Mouse (Mus musculus) stomach, embryonic 16.5 days (tissue): Measurements from ENCODE around the gene Znrd1. TPM values are rescaled to one million over a fixed set of nuclear protein-coding genes. Genes with fewer than 3 reads are reported as not detected.

ENCODE experiments used
- ATAC-seq: fragments of 200-750 bp; cut with Nextera tagmentation; 2 replicates; pipeline ENCODE4 v1.8.0; 2017; ENCODE audit warnings: moderate number of reproducible peaks, moderate TSS enrichment; ENCODE audit not compliant: insufficient read depth, low FRiP score
- H3K27ac ChIP-seq: fragments of 300-500 bp; sonication (generic); 2 replicates; pipeline ENCODE4 v1.5.1; 2014; ENCODE audit warnings: low read length
- H3K27me3 ChIP-seq: fragments of 300-500 bp; sonication (generic); 2 replicates; pipeline ENCODE4 v1.6.1; 2014; ENCODE audit warnings: low read length, control low read depth, mixed read lengths; ENCODE audit not compliant: control insufficient read depth, insufficient read depth
- H3K36me3 ChIP-seq: fragments of 300-500 bp; sonication (generic); 2 replicates; pipeline ENCODE4 v1.6.1; 2014; ENCODE audit warnings: low read length; ENCODE audit not compliant: control insufficient read depth, insufficient read depth
- H3K4me1 ChIP-seq: fragments of 300-500 bp; sonication (generic); 2 replicates; pipeline ENCODE4 v1.6.1; 2014; ENCODE audit warnings: low read length, control low read depth, mixed read lengths; ENCODE audit not compliant: control insufficient read depth, insufficient read depth
- H3K4me2 ChIP-seq: fragments of 300-500 bp; sonication (generic); 2 replicates; pipeline ENCODE4 v1.6.1; 2014; ENCODE audit warnings: low read depth, low read length, mixed read lengths
- H3K4me3 ChIP-seq: fragments of 300-500 bp; sonication (generic); replicated peaks from 2 replicates; pipeline ENCODE4 v1.5.1; 2014; ENCODE audit warnings: mild to moderate bottlenecking, low read length
- H3K9ac ChIP-seq: fragments of 300-500 bp; sonication (generic); 2 replicates; pipeline ENCODE4 v1.6.1; 2014; ENCODE audit warnings: low read length
- H3K9me3 ChIP-seq: fragments of 300-500 bp; sonication (generic); replicated peaks from 2 replicates; pipeline ENCODE4 v1.6.1; 2016; ENCODE audit warnings: low read length, control low read depth; ENCODE audit not compliant: control insufficient read depth
- WGBS: fragments of 180-500 bp; shearing (Covaris S2); extraction: QIAGEN DNeasy Blood & Tissue Kit; methylation state at CpG from one replicate; pipeline ENCODE4 v1.1.7; 2014; 5-methylcytosine and 5-hydroxymethylcytosine counted together
- polyA plus RNA-seq: library from polyadenylated mRNA; unstranded; fragments of >200 nt; fragmentation: Nextera tagmentation; extraction: Ambion mirVana; gene quantifications from 2 replicates; pipeline ENCODE4 v1.2.1, GENCODE M21; 2015

The Znrd1 gene
- polyA plus RNA-seq, 1 experiment from 2014 or later = 79.7 TPM

DNA sequence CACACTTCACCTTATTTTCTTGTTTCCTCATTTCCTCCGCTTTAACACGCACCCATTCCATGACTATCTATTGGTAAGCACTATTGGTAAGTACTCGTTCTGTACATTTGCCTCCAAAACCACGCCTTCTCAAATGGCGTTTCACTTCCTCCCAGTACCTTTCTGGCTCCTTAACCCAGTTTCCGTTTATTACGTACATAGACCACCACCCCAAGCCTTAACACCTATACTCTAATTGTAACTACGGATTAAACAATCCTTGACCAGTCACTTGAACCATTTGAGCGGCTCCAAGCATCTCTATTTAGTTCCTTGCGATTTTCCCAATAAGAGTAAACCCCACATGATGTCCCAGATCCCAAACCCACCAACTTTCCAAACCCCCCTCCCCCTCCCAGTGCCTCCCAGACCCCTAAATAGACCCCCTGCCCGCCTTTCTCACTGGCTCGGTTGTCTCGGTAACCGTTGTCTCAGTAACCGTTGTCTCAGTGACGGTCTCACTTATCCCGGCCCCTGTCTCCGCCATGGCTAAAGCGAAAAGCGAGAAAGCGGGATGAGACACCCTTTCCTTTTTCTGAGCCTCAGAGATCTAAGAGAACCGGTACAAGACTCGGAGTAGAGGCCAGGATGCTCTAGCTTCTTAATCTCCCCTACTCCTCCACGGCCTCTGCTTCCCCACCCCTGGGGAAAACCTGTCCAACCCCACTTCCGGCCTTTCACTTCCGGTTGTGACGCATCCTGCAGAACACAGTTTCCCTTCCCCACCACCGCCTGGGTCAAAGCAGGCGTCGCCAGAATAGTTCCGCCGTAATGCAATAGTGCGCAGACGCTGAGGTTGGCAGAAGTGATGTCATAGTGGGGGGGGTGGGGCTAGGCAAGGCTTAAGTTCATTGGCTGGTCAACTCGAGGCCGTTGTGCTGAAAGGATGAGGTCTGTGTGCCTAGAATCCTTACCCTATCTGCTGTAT lies 7.1 kb downstream of the Znrd1 start, which contains the start of gene Ppp1r11:
Ppp1r11 (minus strand) TSS at position 761 of the 967 bp plus-strand sequence.
- Histone ChIP-seq H3K4me2 (peak within 1 kb of the TSS; percentile 63), H3K9ac (peak within 1 kb of the TSS; percentile 81), H3K36me3 (no peaks in the 10 kb centered on the region), H3K27me3 (no peaks in the 10 kb centered on the region), H3K27ac (peak within 1 kb of the TSS; percentile 58; the same call in 1 of the 2 replicates), H3K4me1 (peaks cover 10% of the 10 kb centered on the region), H3K9me3 (no peaks in the 10 kb centered on the region), H3K4me3 (peak within 1 kb of the TSS; percentile 71)
- 2% methylated on average over 36 of the region's 36 CpGs for WGBS
- peak; percentile 98 for ATAC-seq

DNA sequence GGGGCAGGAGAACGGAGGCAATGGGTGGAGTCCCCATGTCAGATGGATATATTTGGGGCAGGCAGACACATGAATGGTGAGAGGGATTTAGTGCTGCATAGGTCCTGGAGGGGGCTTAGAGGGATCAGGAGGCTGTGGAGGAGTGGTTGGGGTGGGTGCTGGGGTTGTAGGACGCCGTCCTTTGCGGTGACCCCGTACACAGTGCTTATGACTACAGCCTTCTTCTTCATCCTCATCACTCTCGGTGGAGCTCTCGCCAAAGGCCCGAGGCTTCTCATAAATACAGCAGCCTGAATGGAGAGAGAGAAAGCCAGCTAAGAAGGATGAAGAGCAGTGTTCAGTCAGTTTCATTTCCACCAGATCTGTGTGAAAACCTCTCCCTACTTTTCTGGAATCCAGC lies 9.1 kb downstream of the Znrd1 start:
- 91% methylated on average over 8 of the region's 8 CpGs for WGBS

DNA sequence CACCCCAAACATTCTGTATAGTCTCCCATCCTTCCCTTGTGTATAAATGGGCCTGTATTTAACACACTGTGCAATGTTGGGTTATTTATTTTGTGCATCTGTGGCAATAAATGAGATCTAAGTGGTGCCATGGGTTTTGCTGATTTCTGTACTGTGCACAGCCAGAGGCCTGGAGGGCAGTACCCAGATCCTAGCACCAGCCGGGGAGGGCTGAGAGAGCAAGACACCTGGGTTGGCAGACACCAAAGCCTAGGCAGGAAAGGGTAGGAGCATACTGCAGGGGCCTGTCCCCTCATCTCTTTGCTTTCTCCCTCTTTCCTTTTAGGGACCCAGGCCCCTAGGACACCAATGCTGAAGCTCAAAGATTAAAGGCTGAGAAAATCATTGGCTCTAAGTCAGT lies 10.1 kb downstream of the Znrd1 start:
- no peaks in the 10 kb centered on the region for H3K9me3 ChIP-seq
- H3K36me3 ChIP-seq = no peaks in the 10 kb centered on the region
- no peak for ATAC-seq
- H3K27ac ChIP-seq = no peak overlapping the region
- H3K4me2 ChIP-seq = no peak overlapping the region
- peaks cover 10% of the 10 kb centered on the region for H3K27me3 ChIP-seq
- H3K4me3 ChIP-seq = no peak overlapping the region
- no peak overlapping the region for H3K9ac ChIP-seq
- peaks cover 10% of the 10 kb centered on the region for H3K4me1 ChIP-seq
- WGBS = 79% methylated on average over 1 of the region's 1 CpGs

More for the DNA sequence above, 9.1 kb downstream of the Znrd1 start:
- no peak overlapping the region for H3K4me2 ChIP-seq
- H3K4me3 ChIP-seq = no peak overlapping the region
- ATAC-seq = no peak
- H3K27ac ChIP-seq = no peak overlapping the region
- peaks cover 8% of the 10 kb centered on the region for H3K27me3 ChIP-seq
- H3K36me3 ChIP-seq = no peaks in the 10 kb centered on the region
- no peaks in the 10 kb centered on the region for H3K9me3 ChIP-seq
- H3K4me1 ChIP-seq = peaks cover 10% of the 10 kb centered on the region
- H3K9ac ChIP-seq = no peak overlapping the region

DNA sequence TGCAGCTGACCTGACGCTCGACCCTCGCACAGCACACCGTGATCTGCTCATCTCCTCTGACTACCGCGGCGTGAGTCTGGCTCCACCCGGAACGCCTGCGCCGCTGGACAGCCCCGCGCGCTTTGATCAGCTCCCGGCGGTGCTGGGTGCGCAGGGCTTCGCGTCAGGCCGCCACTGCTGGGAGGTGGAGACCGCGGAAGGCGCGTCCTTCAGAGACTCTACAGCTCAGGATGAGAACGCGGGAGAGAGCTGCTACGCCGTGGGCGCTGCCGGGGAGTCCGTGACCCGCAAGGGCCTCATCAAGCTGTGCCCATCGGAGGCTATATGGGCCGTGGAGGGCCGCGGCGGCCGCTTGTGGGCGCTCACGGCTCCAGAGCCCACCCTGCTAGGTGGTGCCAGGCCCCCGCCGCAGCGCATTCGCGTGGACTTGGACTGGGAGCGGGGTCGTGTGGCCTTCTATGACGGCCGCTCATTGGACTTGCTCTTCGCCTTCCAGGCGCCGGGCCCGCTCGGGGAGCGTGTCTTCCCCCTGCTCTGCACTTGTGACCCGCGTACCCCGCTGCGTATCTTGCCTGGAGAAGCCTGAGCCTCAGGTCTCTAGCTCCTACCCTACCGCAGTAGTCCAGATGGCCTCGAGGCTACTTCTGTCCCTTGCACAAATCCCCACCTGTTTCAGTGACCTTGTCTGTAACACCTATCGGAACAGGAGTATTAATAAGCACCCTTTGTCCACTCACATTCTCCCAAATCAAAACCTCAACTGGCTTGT lies 11.1 kb downstream of the Znrd1 start:
- H3K4me3 ChIP-seq = peak overlapping the region; percentile 55
- no peaks in the 10 kb centered on the region for H3K36me3 ChIP-seq
- H3K4me2 ChIP-seq = peak overlapping the region; percentile 96
- no peaks in the 10 kb centered on the region for H3K9me3 ChIP-seq
- peaks cover 17% of the 10 kb centered on the region for H3K27me3 ChIP-seq
- WGBS = 2% methylated on average over 62 of the region's 62 CpGs
- peak; percentile 12; the same call in 1 of the 2 replicates for ATAC-seq
- H3K9ac ChIP-seq = peak overlapping the region; percentile 77
- H3K4me1 ChIP-seq = peaks cover 10% of the 10 kb centered on the region
- no peak overlapping the region; the same call in 1 of the 2 replicates for H3K27ac ChIP-seq

DNA sequence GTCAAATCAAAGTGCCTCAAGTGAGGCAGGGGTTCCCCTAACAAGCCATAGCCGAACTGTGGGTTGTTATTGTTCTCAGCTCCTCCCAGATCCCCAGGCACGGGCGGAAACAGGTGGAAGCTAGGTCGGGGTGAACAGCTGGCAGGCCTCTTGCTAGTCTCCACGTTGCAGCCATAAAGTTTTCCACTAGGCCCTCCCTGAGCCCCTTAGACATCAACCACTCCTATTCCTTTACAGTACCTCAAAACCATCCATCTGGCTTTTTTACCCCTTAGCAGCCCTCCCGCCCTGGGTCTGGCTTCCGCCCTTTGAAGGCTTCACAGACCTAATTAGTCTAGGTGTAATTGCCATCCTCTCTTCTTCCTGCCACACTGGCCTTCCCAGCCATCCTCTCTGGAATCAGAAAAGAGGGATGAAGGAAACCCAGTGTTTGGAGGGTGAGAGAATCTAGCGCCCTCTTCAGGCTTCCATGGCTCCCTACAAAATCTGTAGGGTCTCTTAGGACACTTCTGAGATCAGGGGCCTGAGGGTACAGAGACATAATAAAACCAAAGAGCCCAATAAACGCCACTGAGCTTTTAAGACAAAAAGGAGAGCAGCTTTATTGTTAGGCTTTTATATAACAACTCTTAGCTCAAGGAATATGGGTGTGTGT lies 14.1 kb downstream of the Znrd1 start:
- Histone ChIP-seq H3K27ac (no peak overlapping the region), H3K27me3 (peaks cover 31% of the 10 kb centered on the region), H3K4me2 (no peak overlapping the region), H3K4me1 (peaks cover 6% of the 10 kb centered on the region; the same call in 1 of the 2 replicates), H3K4me3 (no peak overlapping the region; the same call in 1 of the 2 replicates), H3K9ac (no peak overlapping the region), H3K9me3 (no peaks in the 10 kb centered on the region), H3K36me3 (no peaks in the 10 kb centered on the region)
- ATAC-seq = no peak
- WGBS = 23% methylated on average over 9 of the region's 9 CpGs

DNA sequence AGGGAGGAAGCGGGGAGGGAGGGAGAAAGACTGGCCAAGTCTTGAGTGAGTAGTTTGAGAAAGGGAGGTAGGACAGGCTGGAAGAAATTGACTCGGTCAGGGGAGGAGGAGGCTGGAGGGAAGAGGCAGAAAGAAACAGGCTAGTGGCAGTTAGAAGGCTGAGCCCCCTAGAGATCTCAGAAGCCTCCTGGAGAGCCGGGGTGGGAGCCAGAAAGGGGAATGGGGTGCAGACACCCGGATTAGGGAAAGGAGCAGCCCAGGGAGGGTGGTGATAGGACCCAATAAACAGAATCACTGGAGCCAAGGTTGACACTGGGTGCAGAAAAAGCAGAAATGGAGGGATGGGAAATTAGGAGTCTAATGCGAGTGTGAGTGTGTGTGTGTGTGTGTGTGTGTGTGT lies 14.7 kb downstream of the Znrd1 start:
- Histone ChIP-seq H3K4me1 (peaks cover 6% of the 10 kb centered on the region; the same call in 1 of the 2 replicates), H3K36me3 (no peaks in the 10 kb centered on the region), H3K27ac (no peak overlapping the region), H3K4me2 (no peak overlapping the region), H3K27me3 (peaks cover 31% of the 10 kb centered on the region), H3K4me3 (peak overlapping the region; percentile 47), H3K9ac (0 out of 2 replicates have a peak overlapping the region, but pooled peaks have one; percentile 56), H3K9me3 (no peaks in the 10 kb centered on the region)
- ATAC-seq = no peak
- WGBS = 20% methylated on average over 5 of the region's 5 CpGs

DNA sequence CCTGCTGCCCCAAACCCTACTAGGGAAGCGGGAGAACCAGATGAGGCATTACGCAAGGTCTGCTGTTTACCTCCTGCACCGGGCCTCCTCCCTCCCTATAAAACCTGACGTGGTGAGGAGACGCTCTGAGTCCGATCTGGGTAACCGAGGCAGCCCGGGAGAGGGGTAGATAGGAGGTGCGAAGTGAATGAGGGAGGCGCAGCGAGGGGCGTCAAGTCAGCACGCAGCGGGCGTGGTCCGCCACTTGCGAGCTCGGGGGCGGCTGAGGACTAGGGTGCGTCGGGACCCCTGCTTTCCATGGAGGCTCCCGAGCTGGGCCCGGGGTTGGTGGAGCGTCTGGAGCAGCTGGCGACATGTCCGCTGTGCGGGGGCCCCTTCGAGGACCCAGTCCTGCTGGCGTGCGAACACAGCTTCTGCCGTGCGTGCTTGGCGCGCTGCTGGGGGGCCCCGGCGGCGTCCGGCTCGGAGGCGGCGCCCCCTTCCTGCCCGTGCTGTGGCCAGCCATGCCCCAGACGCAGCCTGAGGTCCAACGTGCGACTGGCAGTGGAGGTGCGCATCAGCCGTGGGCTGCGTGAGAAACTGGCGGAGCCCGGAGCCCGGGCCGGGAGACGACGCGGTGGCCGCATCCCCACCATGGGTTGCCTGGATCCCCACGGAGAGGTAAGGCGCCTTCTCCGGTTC lies 15.4 kb downstream of the Znrd1 start, which contains the start of gene Rnf39:
Rnf39 (plus strand) TSS at position 128 of the 681 bp plus-strand sequence.
- H3K27ac ChIP-seq = no peak within 1 kb of the TSS
- H3K4me1 ChIP-seq = peaks cover 6% of the 10 kb centered on the region; the same call in 1 of the 2 replicates
- no peaks in the 10 kb centered on the region for H3K36me3 ChIP-seq
- no peaks in the 10 kb centered on the region for H3K9me3 ChIP-seq
- peak within 1 kb of the TSS; percentile 80 for H3K4me2 ChIP-seq
- ATAC-seq = peak; percentile 9; the same call in 1 of the 2 replicates
- 2% methylated on average over 58 of the region's 59 CpGs for WGBS
- H3K27me3 ChIP-seq = peaks cover 31% of the 10 kb centered on the region
- peak within 1 kb of the TSS; percentile 47 for H3K4me3 ChIP-seq
- H3K9ac ChIP-seq = peak within 1 kb of the TSS; percentile 56

DNA sequence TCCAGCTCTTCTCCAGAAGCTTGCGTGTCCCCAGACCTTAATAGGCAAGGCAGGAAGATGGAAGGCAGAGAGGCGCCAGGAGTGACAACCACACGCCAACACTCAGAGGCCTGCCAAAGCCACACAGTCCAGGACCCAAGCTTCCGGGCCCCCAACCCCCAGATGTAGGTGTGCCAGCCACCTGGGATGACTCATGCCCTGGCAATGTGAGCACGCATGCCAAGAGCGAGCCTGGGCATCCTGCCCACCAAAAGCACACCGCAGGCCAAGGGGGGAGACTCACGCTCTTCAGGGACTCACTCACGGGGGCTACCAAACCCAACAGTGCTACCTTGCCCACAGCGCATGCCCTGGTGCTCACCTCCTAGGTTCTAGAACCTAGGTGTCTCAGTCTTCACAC lies 16.0 kb downstream of the Znrd1 start:
- no peak overlapping the region for H3K27ac ChIP-seq
- no peak overlapping the region for H3K9ac ChIP-seq
- no peaks in the 10 kb centered on the region for H3K9me3 ChIP-seq
- peaks cover 2% of the 10 kb centered on the region; the same call in 1 of the 2 replicates for H3K4me1 ChIP-seq
- WGBS = 41% methylated on average over 10 of the region's 10 CpGs
- peak overlapping the region; percentile 80 for H3K4me2 ChIP-seq
- H3K36me3 ChIP-seq = no peaks in the 10 kb centered on the region
- peak overlapping the region; percentile 47 for H3K4me3 ChIP-seq
- peaks cover 31% of the 10 kb centered on the region for H3K27me3 ChIP-seq
- ATAC-seq = peak; percentile 68
